Mouse (Mus musculus) limb, embryonic 11.5 days (tissue): ENCODE measurements around the gene Irgc1. TPM values are rescaled to one million over a fixed set of nuclear protein-coding genes. Genes with fewer than 3 reads are reported as not detected.
"Not testable (repeated sequence)": the region's sequence is repeated elsewhere in the genome, so short reads cannot be mapped to it uniquely, and the experiment has no call there.

Experiments
- ATAC-seq: fragments of 200-750 bp; cut with Nextera tagmentation; 2 replicates; pipeline ENCODE4 v1.8.0; 2017; ENCODE audit warnings: low read depth; ENCODE audit not compliant: insufficient number of reproducible peaks, low FRiP score, low TSS enrichment
- DNase-seq: peaks from one replicate; pipeline ENCODE4 v3.0.0-alpha.2; 2015; ENCODE audit warnings: low spot score
- H3K27ac ChIP-seq: fragments of 300-500 bp; sonication (generic); replicated peaks from 2 replicates; pipeline ENCODE4 v1.5.1; 2014; ENCODE audit warnings: low read depth, mild to moderate bottlenecking, low read length
- H3K27me3 ChIP-seq: fragments of 300-500 bp; sonication (generic); 2 replicates; pipeline ENCODE4 v1.6.1; 2014; ENCODE audit warnings: mild to moderate bottlenecking, low read length, mixed read lengths; ENCODE audit not compliant: control insufficient read depth, insufficient read depth
- H3K36me3 ChIP-seq: fragments of 300-500 bp; sonication (generic); 2 replicates; pipeline ENCODE4 v1.6.1; 2014; ENCODE audit warnings: mild to moderate bottlenecking, low read length, moderate library complexity, mixed read lengths; ENCODE audit not compliant: control insufficient read depth, insufficient read depth
- H3K4me1 ChIP-seq: fragments of 300-500 bp; sonication (generic); 2 replicates; pipeline ENCODE4 v1.6.1; 2014; ENCODE audit warnings: low read length, mixed read lengths; ENCODE audit not compliant: control insufficient read depth, insufficient read depth
- H3K4me2 ChIP-seq: fragments of 300-500 bp; sonication (generic); 2 replicates; pipeline ENCODE4 v1.6.1; 2014; ENCODE audit warnings: low read depth, mild to moderate bottlenecking, moderate library complexity; ENCODE audit not compliant: severe bottlenecking
- H3K4me3 ChIP-seq: fragments of 300-500 bp; sonication (generic); 2 replicates; pipeline ENCODE4 v1.5.1; 2014; ENCODE audit warnings: low read depth, low read length
- H3K9ac ChIP-seq: fragments of 300-500 bp; sonication (generic); 2 replicates; pipeline ENCODE4 v1.6.1; 2014; ENCODE audit warnings: mild to moderate bottlenecking, low read length
- H3K9me3 ChIP-seq: fragments of 300-500 bp; sonication (generic); 2 replicates; pipeline ENCODE4 v1.6.1; 2016; ENCODE audit warnings: low read length; ENCODE audit not compliant: control insufficient read depth
- WGBS: fragments of 180-500 bp; shearing (Covaris S2); extraction: QIAGEN DNeasy Blood & Tissue Kit; methylation state at CpG from one replicate; pipeline ENCODE4 v1.1.7; 2014; 5-methylcytosine and 5-hydroxymethylcytosine counted together
- polyA plus RNA-seq: library from polyadenylated mRNA; unstranded; fragments of >200 nt; fragmentation: Nextera tagmentation; extraction: Ambion mirVana; gene quantifications from 2 replicates; pipeline ENCODE4 v1.2.1, GENCODE M21; 2014

The Irgc1 gene
- polyA plus RNA-seq, 1 experiment from 2014 or later, result not detected

GRCm38 (mm10) chr7:24410831-24411230, 41.3 kb downstream of the Irgc1 start:
- ATAC-seq (no peak), DNase-seq (no peak)
- 77% methylated on average over 3 of the region's 3 CpGs for WGBS
- Histone ChIP-seq H3K27ac (no peak overlapping the region), H3K4me2 (no peak overlapping the region), H3K9ac (no peak overlapping the region), H3K4me3 (no peak overlapping the region), H3K27me3 (no peaks in the 10 kb centered on the region), H3K36me3 (peaks cover 6% of the 10 kb centered on the region), H3K9me3 (no peaks in the 10 kb centered on the region), H3K4me1 (peaks cover 5% of the 10 kb centered on the region)

GRCm38 (mm10) chr7:24410123-24410522, 42.0 kb downstream of the Irgc1 start:
- H3K9ac ChIP-seq, result no peak overlapping the region
- H3K27me3 ChIP-seq, result no peaks in the 10 kb centered on the region
- 91% methylated on average over 6 of the region's 6 CpGs for WGBS
- no peak overlapping the region for H3K4me2 ChIP-seq
- no peak for ATAC-seq
- H3K4me1 ChIP-seq, result peaks cover 5% of the 10 kb centered on the region
- no peak overlapping the region for H3K4me3 ChIP-seq
- no peaks in the 10 kb centered on the region for H3K9me3 ChIP-seq
- DNase-seq, result no peak
- H3K27ac ChIP-seq, result no peak overlapping the region
- H3K36me3 ChIP-seq, result peaks cover 9% of the 10 kb centered on the region

- H3K27ac ChIP-seq, result no peak overlapping the region
- no peaks in the 10 kb centered on the region for H3K27me3 ChIP-seq
- no peak overlapping the region for H3K4me3 ChIP-seq
- ATAC-seq, result no peak
- no peaks in the 10 kb centered on the region for H3K9me3 ChIP-seq
- DNase-seq, result no peak
- WGBS, result 91% methylated on average over 9 of the region's 9 CpGs
- no peak overlapping the region for H3K4me2 ChIP-seq
- H3K36me3 ChIP-seq, result peaks cover 12% of the 10 kb centered on the region
- H3K9ac ChIP-seq, result no peak overlapping the region
- H3K4me1 ChIP-seq, result peaks cover 5% of the 10 kb centered on the region
Observed at GRCm38 (mm10) chr7:24408186-24408585, 43.9 kb downstream of the Irgc1 start.

- Histone ChIP-seq H3K4me2 (no peak overlapping the region), H3K36me3 (peaks cover 14% of the 10 kb centered on the region), H3K4me3 (no peak overlapping the region), H3K9ac (peak overlapping the region; percentile 34; the same call in 1 of the 2 replicates), H3K27me3 (no peaks in the 10 kb centered on the region), H3K27ac (0 out of 2 replicates have a peak overlapping the region, but pooled peaks have one; percentile 3), H3K4me1 (peaks cover 5% of the 10 kb centered on the region), H3K9me3 (peaks cover 3% of the 10 kb centered on the region; the same call in 1 of the 2 replicates)
- peak; percentile 74 for ATAC-seq
- 43% methylated on average over 5 of the region's 5 CpGs for WGBS
- DNase-seq, result peak; percentile 84
Observed at GRCm38 (mm10) chr7:24406528-24407344, 45.4 kb downstream of the Irgc1 start.

- WGBS, result 94% methylated on average over 13 of the region's 13 CpGs
- no peak for DNase-seq
Observed at GRCm38 (mm10) chr7:24405649-24406048, 46.4 kb downstream of the Irgc1 start.

GRCm38 (mm10) chr7:24402851-24403250, 49.2 kb downstream of the Irgc1 start:
- Histone ChIP-seq H3K27ac (no peak overlapping the region), H3K4me2 (no peak overlapping the region), H3K9ac (no peak overlapping the region), H3K9me3 (peaks cover 3% of the 10 kb centered on the region; the same call in 1 of the 2 replicates), H3K27me3 (no peaks in the 10 kb centered on the region), H3K4me3 (no peak overlapping the region), H3K36me3 (peaks cover 12% of the 10 kb centered on the region), H3K4me1 (peaks cover 5% of the 10 kb centered on the region)
- ATAC-seq (no peak), DNase-seq (peak; percentile 44)
- WGBS, result 99% methylated on average over 9 of the region's 9 CpGs

More at GRCm38 (mm10) chr7:24405649-24406048, 46.4 kb downstream of the Irgc1 start:
- no peak overlapping the region for H3K4me3 ChIP-seq
- peaks cover 5% of the 10 kb centered on the region for H3K4me1 ChIP-seq
- peaks cover 14% of the 10 kb centered on the region for H3K36me3 ChIP-seq
- no peak for ATAC-seq
- H3K9me3 ChIP-seq, result peaks cover 3% of the 10 kb centered on the region; the same call in 1 of the 2 replicates
- H3K9ac ChIP-seq, result no peak overlapping the region
- no peaks in the 10 kb centered on the region for H3K27me3 ChIP-seq
- H3K27ac ChIP-seq, result no peak overlapping the region
- H3K4me2 ChIP-seq, result no peak overlapping the region

- not testable (repeated sequence) for DNase-seq, H3K9me3 ChIP-seq, H3K4me3 ChIP-seq, H3K27ac ChIP-seq, H3K4me1 ChIP-seq, H3K4me2 ChIP-seq, H3K27me3 ChIP-seq, H3K36me3 ChIP-seq, H3K9ac ChIP-seq, ATAC-seq
- WGBS, result 93% methylated on average over 4 of the region's 4 CpGs
Observed at GRCm38 (mm10) chr7:24400489-24400888, 51.6 kb downstream of the Irgc1 start.

GRCm38 (mm10) chr7:24400082-24400452, 52.0 kb downstream of the Irgc1 start:
- DNase-seq (no peak), ATAC-seq (peak; percentile 36; the same call in 1 of the 2 replicates)
- Histone ChIP-seq H3K36me3 (peaks cover 5% of the 10 kb centered on the region), H3K9ac (peak overlapping the region; percentile 71), H3K4me3 (peak overlapping the region; percentile 49), H3K27me3 (no peaks in the 10 kb centered on the region), H3K4me1 (peaks cover 2% of the 10 kb centered on the region), H3K27ac (peak overlapping the region; percentile 3; the same call in 1 of the 2 replicates), H3K9me3 (peaks cover 3% of the 10 kb centered on the region; the same call in 1 of the 2 replicates), H3K4me2 (peak overlapping the region; percentile 51)
- WGBS, result 22% methylated on average over 3 of the region's 3 CpGs
